Mouse (Mus musculus) hematopoietic stem cell, adult 5-6 weeks (primary cell): ENCODE data around the gene Ncoa3. TPM values are rescaled to one million over a fixed set of nuclear protein-coding genes. Genes with fewer than 3 reads are reported as not detected.

Source experiments
- ATAC-seq, 2 experiments: fragments of 125-278 bp in 1 of 2; replicated peaks in 1 of 2; 2 replicates each; pipeline ENCODE4 v1.8.0; 2016 to 2017; ENCODE audit warnings: inconsistent platforms in 2 of 2, mild to moderate bottlenecking in 2 of 2, moderate number of reproducible peaks in 2 of 2, low read depth in 1 of 2, moderate TSS enrichment in 1 of 2; ENCODE audit not compliant: low FRiP score in 2 of 2, poor library complexity in 2 of 2, severe bottlenecking in 2 of 2, insufficient read depth in 1 of 2, low TSS enrichment in 1 of 2
- total RNA-seq: library from RNA; stranded (forward); fragments of 172-1452, 232-1000 nt; gene quantifications from 2 replicates; pipeline ENCODE4 v1.2.3, GENCODE M21; 2017

Ncoa3 gene
- total RNA-seq, 1 experiment from 2014 or later: 31.0 TPM

DNA sequence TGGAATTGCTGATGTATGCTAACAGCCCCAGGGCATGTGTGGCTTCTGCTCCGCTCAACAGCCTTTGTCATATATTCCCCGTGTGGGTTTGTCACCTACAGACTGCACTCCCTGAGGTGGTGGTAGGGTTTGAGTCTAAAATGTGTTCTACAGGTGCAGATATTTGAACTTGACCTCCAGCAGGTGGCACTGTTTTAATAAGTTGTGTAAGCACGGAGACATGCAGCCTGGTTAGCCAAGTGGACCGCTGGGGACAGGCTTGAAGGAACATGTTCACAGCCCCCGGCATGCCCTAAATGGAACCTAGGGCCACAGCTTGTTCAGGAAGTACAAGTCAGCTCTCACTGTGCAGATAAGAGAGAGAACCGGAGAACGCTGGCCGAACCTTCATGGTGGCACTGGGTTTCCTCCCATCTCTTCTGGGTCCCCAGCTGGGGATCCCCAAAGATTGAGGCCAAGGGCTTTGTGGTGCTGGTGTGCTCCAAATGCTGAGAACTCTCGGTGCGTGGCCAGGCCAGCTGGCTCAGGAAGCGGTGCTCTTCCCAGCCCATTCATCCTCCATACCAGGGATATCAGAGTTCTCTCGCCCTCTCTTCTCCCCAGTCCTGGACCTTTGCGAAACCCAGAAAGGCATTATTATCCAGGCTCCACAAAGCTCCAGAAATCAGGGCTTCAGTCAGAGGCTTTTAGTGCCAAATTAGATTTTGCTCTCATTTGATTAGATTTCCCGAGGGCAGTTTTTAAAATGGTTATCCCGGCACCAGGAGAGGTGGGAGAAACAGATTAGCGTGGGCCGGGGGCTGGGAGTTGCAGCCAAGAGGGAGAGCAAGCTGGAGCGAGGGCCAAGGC is 105.2 kb downstream of the Ncoa3 start:
- peak; percentile 46 to 65; a peak in 1 of 4 replicates for ATAC-seq

DNA sequence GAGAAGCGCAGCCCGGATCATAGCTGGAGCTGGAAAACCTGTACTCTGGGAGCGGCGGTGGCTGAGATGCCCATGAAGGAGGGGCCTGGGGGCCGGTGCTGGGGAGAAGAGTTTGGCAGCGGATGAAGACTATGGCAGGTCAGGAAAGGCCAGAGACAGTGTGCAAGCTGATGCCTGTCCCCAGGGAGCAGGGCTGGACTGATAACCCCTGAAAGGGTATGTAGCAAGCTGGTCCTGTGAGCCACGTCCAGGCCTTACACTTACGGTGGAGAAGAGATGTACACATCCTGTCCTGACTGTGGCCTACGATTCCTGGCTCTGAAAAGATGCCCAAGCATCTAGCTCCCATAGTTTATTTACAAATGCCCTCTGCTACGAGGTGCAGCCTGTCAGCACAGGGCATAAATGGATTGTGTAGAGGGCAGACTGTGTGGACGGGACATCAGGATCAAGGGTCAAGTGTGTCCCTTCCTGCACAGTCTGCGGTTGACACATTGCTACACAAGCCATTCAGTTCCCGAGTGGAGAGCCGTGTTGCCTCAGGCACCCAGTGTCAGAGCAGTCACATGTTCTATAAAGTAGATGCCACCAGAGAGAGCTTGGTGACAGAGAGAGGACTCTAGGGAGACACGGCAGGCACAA is 106.0 kb downstream of the Ncoa3 start:
- ATAC-seq: no peak

- ATAC-seq: no peak
Measured at GRCm38 (mm10) chr2:166100309-166101262, 108.2 kb downstream of the Ncoa3 start.

GRCm38 (mm10) chr2:166102893-166103292 is 110.5 kb downstream of the Ncoa3 start:
- no peak for ATAC-seq

GRCm38 (mm10) chr2:166105911-166106310 is 113.5 kb downstream of the Ncoa3 start:
- no peak for ATAC-seq

- no peak for ATAC-seq
Measured at GRCm38 (mm10) chr2:166106631-166107030, 114.2 kb downstream of the Ncoa3 start.

DNA sequence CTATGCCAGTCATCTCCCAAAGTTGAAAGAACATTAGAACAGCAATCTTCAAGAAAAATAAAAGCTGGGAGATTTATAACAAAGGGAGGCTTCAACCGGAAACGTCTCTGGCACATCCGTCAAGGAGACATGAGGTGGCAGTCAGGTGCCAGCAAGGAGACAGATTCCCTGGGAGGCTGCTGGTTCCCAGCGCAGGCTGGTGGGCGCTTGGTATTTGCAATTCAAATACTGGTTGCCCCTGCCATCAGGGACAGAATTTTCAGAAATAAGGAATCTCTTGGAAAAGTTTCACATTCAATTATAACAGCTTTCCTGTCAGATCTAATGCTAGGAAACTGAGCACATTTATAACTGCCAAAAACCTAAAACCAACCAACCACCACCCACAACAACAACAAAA is 115.5 kb downstream of the Ncoa3 start:
- no peak for ATAC-seq

GRCm38 (mm10) chr2:166108326-166108725 is 115.9 kb downstream of the Ncoa3 start:
- ATAC-seq: peak; percentile 61 to 75; a peak in 3 of 4 replicates

DNA sequence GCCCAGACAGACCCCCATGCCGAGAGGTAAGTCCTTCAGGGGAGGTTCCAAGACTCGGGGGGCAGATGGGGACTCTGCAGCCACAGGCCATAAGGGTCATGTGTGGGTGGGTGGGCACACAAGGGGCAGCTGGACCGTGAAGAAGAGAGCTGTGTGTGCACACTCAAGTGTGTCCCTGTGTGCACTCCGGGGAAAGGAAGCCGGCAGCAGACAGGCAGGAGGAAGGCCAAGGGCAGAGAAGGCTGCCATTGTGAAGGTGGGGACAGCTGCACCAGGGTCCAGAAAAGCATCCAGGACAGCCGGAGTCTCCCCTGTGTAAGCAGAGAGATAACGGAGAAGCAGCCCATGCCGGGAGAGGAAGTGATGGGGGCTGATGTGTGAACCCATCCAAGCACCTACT is 118.3 kb downstream of the Ncoa3 start:
- ATAC-seq: no peak

DNA sequence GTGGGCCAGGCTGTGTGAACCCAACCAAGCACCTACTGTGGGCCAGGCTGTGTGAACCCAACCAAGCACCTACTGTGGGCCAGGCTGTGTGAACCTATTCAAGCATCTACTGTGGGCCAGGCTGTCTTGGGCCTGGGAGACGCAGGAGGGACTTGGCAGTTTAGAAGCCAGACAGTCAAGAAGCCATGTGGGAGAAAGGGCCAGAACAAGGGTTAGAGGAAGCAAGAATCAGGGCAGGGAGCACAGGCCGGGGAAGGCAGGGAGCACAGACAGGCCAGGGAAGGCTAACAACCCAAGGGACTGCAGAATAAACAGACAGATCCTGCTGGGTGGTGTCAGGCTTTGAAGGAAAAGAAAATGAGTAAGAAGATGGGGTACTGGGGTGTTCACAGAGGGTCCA is 118.8 kb downstream of the Ncoa3 start:
- ATAC-seq: no peak

DNA sequence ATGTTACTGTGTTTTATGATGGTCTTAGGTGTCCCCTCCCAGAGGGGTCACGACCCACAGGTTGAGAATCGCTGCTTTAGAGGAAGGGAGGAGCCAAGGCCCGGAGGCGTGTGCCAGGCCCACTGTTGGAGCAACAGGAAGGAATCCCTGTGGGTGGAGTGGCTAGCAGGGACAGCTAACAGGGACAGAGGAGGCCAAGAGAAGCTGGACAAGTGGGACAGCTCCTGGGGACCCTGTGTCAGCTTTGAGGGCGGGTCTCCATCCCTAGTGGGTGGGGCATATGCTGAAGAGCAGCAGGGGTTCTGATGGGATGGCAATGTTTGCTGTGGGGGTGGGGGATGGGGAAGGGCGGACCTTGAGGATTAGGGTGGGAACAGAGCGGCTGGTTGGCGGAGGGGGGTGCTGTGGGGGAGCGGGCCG is 119.4 kb downstream of the Ncoa3 start:
- no peak for ATAC-seq

GRCm38 (mm10) chr2:166112986-166113385 is 120.5 kb downstream of the Ncoa3 start:
- no peak for ATAC-seq

- no peak; a peak in 1 of 4 replicates for ATAC-seq
Measured at GRCm38 (mm10) chr2:166115571-166116277, 123.3 kb downstream of the Ncoa3 start.

DNA sequence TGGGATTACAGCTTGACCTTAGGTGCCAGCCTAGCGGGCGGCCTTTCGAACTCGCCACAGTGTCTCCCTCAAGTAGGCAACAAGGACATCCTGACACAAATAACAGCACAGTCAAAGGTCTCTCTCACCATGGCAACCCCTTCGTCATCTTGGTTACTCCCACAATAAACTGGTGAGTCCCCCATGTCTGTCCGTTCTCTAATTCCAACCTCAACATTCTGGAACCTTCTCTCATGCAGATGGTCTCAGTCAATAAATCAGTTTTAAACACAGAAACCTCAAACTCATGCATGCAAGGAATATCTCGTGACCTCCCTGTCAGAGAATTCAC is 123.8 kb downstream of the Ncoa3 start:
- no peak for ATAC-seq

DNA sequence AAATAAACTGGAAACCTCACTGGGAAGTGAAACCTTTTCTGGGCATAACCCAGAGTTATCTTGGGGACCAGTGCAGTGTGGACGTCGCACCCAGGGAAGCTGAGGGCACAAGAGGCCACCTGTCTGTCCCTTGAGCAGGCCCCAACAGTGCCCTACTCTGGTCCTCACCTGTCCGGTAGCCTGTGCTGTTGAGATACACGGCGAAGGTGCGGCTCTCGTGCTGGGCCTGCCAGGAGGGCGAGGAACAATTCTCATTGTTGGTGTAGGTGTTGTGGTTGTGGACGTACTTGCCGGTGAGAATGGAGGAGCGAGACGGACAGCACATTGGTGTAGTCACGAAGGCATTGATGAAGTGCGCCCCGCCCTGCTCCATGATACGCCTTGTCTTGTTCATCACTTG is 124.3 kb downstream of the Ncoa3 start:
- no peak for ATAC-seq

- no peak for ATAC-seq
Measured at GRCm38 (mm10) chr2:166119992-166120391, 127.6 kb downstream of the Ncoa3 start.

- ATAC-seq: no peak
Measured at GRCm38 (mm10) chr2:166121681-166122355, 129.4 kb downstream of the Ncoa3 start.
